Mouse (Mus musculus): Measurements from ENCODE around the gene Pip5k1b. TPM values are rescaled to one million over a fixed set of nuclear protein-coding genes. Genes with fewer than 3 reads are reported as not detected.

The Pip5k1b gene
- polyA plus RNA-seq, 1 experiment = 0.24 TPM

DNA sequence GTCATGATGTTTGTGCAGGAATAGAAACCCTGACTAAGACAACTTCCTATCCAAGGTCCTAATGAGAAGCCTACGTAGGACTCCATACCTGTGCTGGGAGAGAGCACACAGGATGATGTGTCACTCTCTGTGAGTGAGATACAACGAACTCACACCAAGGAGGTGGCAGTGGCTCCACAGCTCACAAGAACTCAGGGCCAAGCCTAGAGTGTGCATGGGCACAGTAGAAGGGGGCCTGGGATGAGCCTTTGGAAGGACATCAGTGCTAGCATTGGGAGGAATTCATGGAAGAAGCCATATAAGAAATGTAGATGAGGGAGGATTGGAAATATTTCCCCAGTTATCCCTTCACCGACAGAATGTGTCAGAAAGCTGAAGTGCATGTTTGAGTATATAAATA is 39.7 kb downstream of the Pip5k1b start:
- H3K27me3 ChIP-seq (ENCODE audit: control insufficient read depth, insufficient read depth, insufficient read length) = no peaks in the 10 kb centered on the region
- H3K4me2 ChIP-seq (ENCODE audit: low read depth) = no peak overlapping the region
- H3K4me3 ChIP-seq = no peak overlapping the region
- no peak overlapping the region for H3ac ChIP-seq (ENCODE audit: control insufficient read depth, insufficient read length)
- no peaks in the 10 kb centered on the region for H3K36me3 ChIP-seq (ENCODE audit: control insufficient read depth, insufficient read depth)
- no peak for TF ChIP-seq E2F4 (IDR thresholded peaks at IDR 0.05; ENCODE audit: insufficient read depth)
- no peak for TF ChIP-seq CEBPB (IDR thresholded peaks at IDR 0.05; ENCODE audit: insufficient read depth, poor library complexity, severe bottlenecking)
- no peak for TF ChIP-seq POLR2A (IDR thresholded peaks at IDR 0.05; ENCODE audit: insufficient read length, low read depth)
- TF ChIP-seq MYOD1 (IDR thresholded peaks at IDR 0.05; ENCODE audit: control insufficient read depth in 1 of 3, insufficient read length in 2 of 3, low read depth in 2 of 3) = no peak
- no peak for TF ChIP-seq USF1 (IDR thresholded peaks at IDR 0.05; ENCODE audit: low read depth)
- TF ChIP-seq POLR2AphosphoS2 (IDR thresholded peaks at IDR 0.05; ENCODE audit: insufficient read length, low read depth) = no peak
- no peak for TF ChIP-seq TCF3 (IDR thresholded peaks at IDR 0.05; ENCODE audit: insufficient read length, low read depth)
- no peak for TF ChIP-seq TCF12 (IDR thresholded peaks at IDR 0.05; ENCODE audit: insufficient read depth, poor library complexity, severe bottlenecking)
- TF ChIP-seq MAX (IDR thresholded peaks at IDR 0.05; ENCODE audit: low read depth) = no peak
- TF ChIP-seq SRF (IDR thresholded peaks at IDR 0.05; ENCODE audit: control insufficient read depth, insufficient read length, low read depth) = no peak
- TF ChIP-seq MYOG (IDR thresholded peaks at IDR 0.05; ENCODE audit: control insufficient read depth in 1 of 3, insufficient read depth in 1 of 3, insufficient read length in 2 of 3, low read depth in 2 of 3) = no peak
- no peak for TF ChIP-seq REST (IDR thresholded peaks at IDR 0.05; ENCODE audit: insufficient read depth, insufficient read length)
- no peaks in the 10 kb centered on the region for H3K79me2 ChIP-seq (ENCODE audit: control insufficient read depth, insufficient read depth)

- H3K79me2 ChIP-seq (ENCODE audit: control insufficient read depth, insufficient read depth) = no peaks in the 10 kb centered on the region
- no peak overlapping the region for H3K4me3 ChIP-seq
- H3K27me3 ChIP-seq (ENCODE audit: control insufficient read depth, insufficient read depth, insufficient read length) = no peaks in the 10 kb centered on the region
- H3K4me2 ChIP-seq (ENCODE audit: low read depth) = no peak overlapping the region
- no peak overlapping the region for H3ac ChIP-seq (ENCODE audit: control insufficient read depth, insufficient read length)
- TF ChIP-seq CEBPB (IDR thresholded peaks at IDR 0.05; ENCODE audit: insufficient read depth, poor library complexity, severe bottlenecking) (no peak), REST (IDR thresholded peaks at IDR 0.05; ENCODE audit: insufficient read depth, insufficient read length) (no peak), SRF (IDR thresholded peaks at IDR 0.05; ENCODE audit: control insufficient read depth, insufficient read length, low read depth) (no peak), USF1 (IDR thresholded peaks at IDR 0.05; ENCODE audit: low read depth) (no peak), POLR2AphosphoS2 (IDR thresholded peaks at IDR 0.05; ENCODE audit: insufficient read length, low read depth) (no peak), TCF12 (IDR thresholded peaks at IDR 0.05; ENCODE audit: insufficient read depth, poor library complexity, severe bottlenecking) (no peak), TCF3 (IDR thresholded peaks at IDR 0.05; ENCODE audit: insufficient read length, low read depth) (no peak), MYOD1 (IDR thresholded peaks at IDR 0.05; ENCODE audit: control insufficient read depth in 1 of 3, insufficient read length in 2 of 3, low read depth in 2 of 3) (no peak), MAX (IDR thresholded peaks at IDR 0.05; ENCODE audit: low read depth) (no peak), MYOG (IDR thresholded peaks at IDR 0.05; ENCODE audit: control insufficient read depth in 1 of 3, insufficient read depth in 1 of 3, insufficient read length in 2 of 3, low read depth in 2 of 3) (no peak), E2F4 (IDR thresholded peaks at IDR 0.05; ENCODE audit: insufficient read depth) (no peak), POLR2A (IDR thresholded peaks at IDR 0.05; ENCODE audit: insufficient read length, low read depth) (no peak)
- no peaks in the 10 kb centered on the region for H3K36me3 ChIP-seq (ENCODE audit: control insufficient read depth, insufficient read depth)
Measured at GRCm38 (mm10) chr19:24514661-24515642, 40.7 kb downstream of the Pip5k1b start.

- no peaks in the 10 kb centered on the region for H3K27me3 ChIP-seq (ENCODE audit: control insufficient read depth, insufficient read depth, insufficient read length)
- no peak overlapping the region for H3ac ChIP-seq (ENCODE audit: control insufficient read depth, insufficient read length)
- H3K79me2 ChIP-seq (ENCODE audit: control insufficient read depth, insufficient read depth) = no peaks in the 10 kb centered on the region
Measured at GRCm38 (mm10) chr19:24513105-24513843, 42.4 kb downstream of the Pip5k1b start.

GRCm38 (mm10) chr19:24511939-24512338 is 43.7 kb downstream of the Pip5k1b start:
- no peaks in the 10 kb centered on the region for H3K36me3 ChIP-seq (ENCODE audit: control insufficient read depth, insufficient read depth)
- no peaks in the 10 kb centered on the region for H3K79me2 ChIP-seq (ENCODE audit: control insufficient read depth, insufficient read depth)
- H3K27me3 ChIP-seq (ENCODE audit: control insufficient read depth, insufficient read depth, insufficient read length) = no peaks in the 10 kb centered on the region
- H3K4me3 ChIP-seq = no peak overlapping the region
- no peak overlapping the region for H3ac ChIP-seq (ENCODE audit: control insufficient read depth, insufficient read length)
- no peak overlapping the region for H3K4me2 ChIP-seq (ENCODE audit: low read depth)
- TF ChIP-seq POLR2AphosphoS2 (IDR thresholded peaks at IDR 0.05; ENCODE audit: insufficient read length, low read depth) (no peak), TCF12 (IDR thresholded peaks at IDR 0.05; ENCODE audit: insufficient read depth, poor library complexity, severe bottlenecking) (no peak), E2F4 (IDR thresholded peaks at IDR 0.05; ENCODE audit: insufficient read depth) (no peak)

More at GRCm38 (mm10) chr19:24513105-24513843, 42.4 kb downstream of the Pip5k1b start:
- Histone ChIP-seq H3K36me3 (ENCODE audit: control insufficient read depth, insufficient read depth) (no peaks in the 10 kb centered on the region), H3K4me3 (no peak overlapping the region), H3K4me2 (ENCODE audit: low read depth) (no peak overlapping the region)
- TF ChIP-seq CEBPB (IDR thresholded peaks at IDR 0.05; ENCODE audit: insufficient read depth, poor library complexity, severe bottlenecking) = no peak
- TF ChIP-seq TCF12 (IDR thresholded peaks at IDR 0.05; ENCODE audit: insufficient read depth, poor library complexity, severe bottlenecking) = no peak
- no peak for TF ChIP-seq MAX (IDR thresholded peaks at IDR 0.05; ENCODE audit: low read depth)
- no peak for TF ChIP-seq TCF3 (IDR thresholded peaks at IDR 0.05; ENCODE audit: insufficient read length, low read depth)
- TF ChIP-seq POLR2AphosphoS2 (IDR thresholded peaks at IDR 0.05; ENCODE audit: insufficient read length, low read depth) = no peak
- TF ChIP-seq MYOG (IDR thresholded peaks at IDR 0.05; ENCODE audit: control insufficient read depth in 1 of 3, insufficient read depth in 1 of 3, insufficient read length in 2 of 3, low read depth in 2 of 3) = no peak
- no peak for TF ChIP-seq USF1 (IDR thresholded peaks at IDR 0.05; ENCODE audit: low read depth)
- TF ChIP-seq REST (IDR thresholded peaks at IDR 0.05; ENCODE audit: insufficient read depth, insufficient read length) = no peak
- no peak for TF ChIP-seq E2F4 (IDR thresholded peaks at IDR 0.05; ENCODE audit: insufficient read depth)
- no peak for TF ChIP-seq MYOD1 (IDR thresholded peaks at IDR 0.05; ENCODE audit: control insufficient read depth in 1 of 3, insufficient read length in 2 of 3, low read depth in 2 of 3)
- no peak for TF ChIP-seq POLR2A (IDR thresholded peaks at IDR 0.05; ENCODE audit: insufficient read length, low read depth)
- TF ChIP-seq SRF (IDR thresholded peaks at IDR 0.05; ENCODE audit: control insufficient read depth, insufficient read length, low read depth) = no peak

Measured in myocyte (in vitro differentiated cells).